Mouse (Mus musculus) kidney, embryonic 16.5 days (tissue): ENCODE data around the gene Slc1a6. TPM values are rescaled to one million over a fixed set of nuclear protein-coding genes. Genes with fewer than 3 reads are reported as not detected.

Experiments used
- polyA plus RNA-seq: library from polyadenylated mRNA; unstranded; fragments of >200 nt; fragmentation: Nextera tagmentation; extraction: Ambion mirVana; gene quantifications from 2 replicates; pipeline ENCODE4 v1.2.1, GENCODE M21; 2015

The Slc1a6 gene
- polyA plus RNA-seq, 1 experiment from 2014 or later = 0.69 TPM

Other genes with a start within 250 kb of the Slc1a6 start
- 62.7 and 67.2 TPM in 2 replicates for gene Ilvbl, start 206.2 kb upstream of the Slc1a6 start, polyA plus RNA-seq
- gene Syde1, start 188.5 kb upstream of the Slc1a6 start, polyA plus RNA-seq = 18.1 and 20.4 TPM in 2 replicates
- not detected in 2 replicates for gene Olfr1357, start 162.4 kb upstream of the Slc1a6 start, polyA plus RNA-seq
- not detected in 2 replicates for gene Casp14, start 62.2 kb upstream of the Slc1a6 start, polyA plus RNA-seq
- not detected in 2 replicates for gene Ccdc105, start 27.4 kb upstream of the Slc1a6 start, polyA plus RNA-seq
- gene Olfr1356, start 71.7 kb downstream of the Slc1a6 start, polyA plus RNA-seq = not detected in 2 replicates
- gene Olfr1355, start 95.0 kb downstream of the Slc1a6 start, polyA plus RNA-seq = not detected in 2 replicates
- not detected in 2 replicates for gene Olfr1354, start 132.7 kb downstream of the Slc1a6 start, polyA plus RNA-seq
- gene Olfr8, start 170.1 kb downstream of the Slc1a6 start, polyA plus RNA-seq = not detected in 2 replicates
- gene Olfr1353, start 182.8 kb downstream of the Slc1a6 start, polyA plus RNA-seq = not detected in 2 replicates
- gene Olfr1352, start 200.6 kb downstream of the Slc1a6 start, polyA plus RNA-seq = not detected in 2 replicates
- not detected in 2 replicates for gene Olfr1351, start 232.0 kb downstream of the Slc1a6 start, polyA plus RNA-seq
- gene Olfr57, start 248.2 kb downstream of the Slc1a6 start, polyA plus RNA-seq = 0.09 and 0.10 TPM in 2 replicates